8 mouse cellular contexts compared by ENCODE assay signal in genomic region chr4:116052526-116053293, GRCm38 (mm10). TPM values are rescaled to one million over a fixed set of nuclear protein-coding genes. Genes with fewer than 3 reads are reported as not detected.
DNase-seq lines count a peak whose midpoint lies in the region; ATAC-seq and TF ChIP-seq lines count a peak whose summit lies in the region.

No protein-coding gene starts in this region.

- no peaks in the 10 kb centered on the region for H3K36me3 ChIP-seq in forebrain, embryonic 11.5 days (ENCODE audit: control insufficient read depth, insufficient read depth, low read length)
- no peaks in the 10 kb centered on the region; the same call in 1 of the 2 replicates for H3K36me3 ChIP-seq in liver, embryonic 14.5 days (replicated peaks; ENCODE audit: control insufficient read depth, insufficient read depth, low read depth)

- H3K4me2 ChIP-seq in forebrain, embryonic 11.5 days (ENCODE audit: low read depth, low read length, severe bottlenecking): peak overlapping the region; percentile 88
- H3K4me2 ChIP-seq in liver, embryonic 14.5 days (ENCODE audit: low read depth): peak overlapping the region; percentile 90

- intact Hi-C loops in left cerebral cortex, adult 2 months (cut with DNase I): no loop called here

- ATAC-seq in forebrain, embryonic 11.5 days (replicated peaks; ENCODE audit: low FRiP score): peak; percentile 45
- ATAC-seq in liver, embryonic 14.5 days (ENCODE audit: insufficient read depth): peak; percentile 21; the same call in 1 of the 2 replicates

- H3K27me3 ChIP-seq in forebrain, embryonic 11.5 days (ENCODE audit: control insufficient read depth, insufficient read depth, low read length): no peaks in the 10 kb centered on the region
- no peaks in the 10 kb centered on the region for H3K27me3 ChIP-seq in liver, embryonic 14.5 days (ENCODE audit: control insufficient read depth, insufficient read depth, low read length)

- no peak; the same call in 1 of the 2 replicates for TF ChIP-seq CTCF in left cerebral cortex, adult 2 months (IDR thresholded peaks at IDR 0.05)
- peak; percentile 43 for TF ChIP-seq CTCF in liver, embryonic 14.5 days (IDR thresholded peaks at IDR 0.05; ENCODE audit: low read depth)

- TF ChIP-seq EP300 in liver, embryonic 14.5 days (IDR thresholded peaks at IDR 0.05; ENCODE audit: low read depth): no peak

- H3K9me3 ChIP-seq in forebrain, embryonic 11.5 days (ENCODE audit: control insufficient read depth, low read length): no peaks in the 10 kb centered on the region
- H3K9me3 ChIP-seq in liver, embryonic 14.5 days (ENCODE audit: control insufficient read depth, low read length): no peaks in the 10 kb centered on the region

- no peaks in the 10 kb centered on the region; the same call in 1 of the 2 replicates for H3K4me1 ChIP-seq in forebrain, embryonic 11.5 days (replicated peaks; ENCODE audit: control insufficient read depth, insufficient read depth, low read length)
- peaks cover 8 to 13% of the 10 kb centered on the region in 2 experiments for H3K4me1 ChIP-seq in liver, embryonic 14.5 days (replicated peaks; ENCODE audit: control insufficient read depth in 2 of 2, insufficient read depth in 2 of 2, low read length in 1 of 2)

- 13% methylated on average over 21 of the region's 22 CpGs for WGBS in forebrain, embryonic 11.5 days
- WGBS in liver, embryonic 14.5 days (ENCODE audit: insufficient replicate concordance): 9% methylated on average over 22 of the region's 22 CpGs

- H3K4me3 ChIP-seq in left cerebral cortex, adult 2 months: peak overlapping the region; percentile 74
- H3K4me3 ChIP-seq in forebrain, embryonic 11.5 days (ENCODE audit: low read depth, low read length): peak overlapping the region; percentile 52
- H3K4me3 ChIP-seq in liver, embryonic 14.5 days (ENCODE audit: insufficient read depth in 1 of 2, low read depth in 2 of 2, low read length in 2 of 2): peak overlapping the region; percentile 66 to 91

- H3K27ac ChIP-seq in left cerebral cortex, adult 2 months: peak overlapping the region; percentile 89; the same call in 1 of the 2 replicates
- H3K27ac ChIP-seq in forebrain, embryonic 11.5 days (ENCODE audit: low read depth, low read length): no peak overlapping the region
- peak overlapping the region; percentile 93 for H3K27ac ChIP-seq in liver, embryonic 14.5 days

- DNase-seq in left cerebral cortex, adult 2 months (ENCODE audit: extremely low spot score in 1 of 2, low spot score in 2 of 2): no peak
- DNase-seq in left cerebral cortex, adult 9 months (ENCODE audit: low spot score in 2 of 2): no peak
- peak; percentile 24 for DNase-seq in c-Kit-positive CD71-negative TER-119-negative erythroid progenitor cells, embryonic 14.5 days (ENCODE audit: low read depth)
- peak; percentile 59 for DNase-seq in forebrain, embryonic 11.5 days (ENCODE audit: low spot score)
- peak; percentile 80 for DNase-seq in induced T-regulatory cell, adult 2 months (ENCODE audit: low read depth)
- DNase-seq in liver, embryonic 14.5 days (ENCODE audit: low read depth in 3 of 3, low spot score in 3 of 3): peak in 1 of 3 experiments; percentile 24
- DNase-seq in naive thymus-derived CD4-positive, alpha-beta T cell, adult 2 months (ENCODE audit: low read depth): peak; percentile 73
- DNase-seq in thymus, postnatal 36 days: peak; percentile 62 to 67

- H3K9ac ChIP-seq in forebrain, embryonic 11.5 days (ENCODE audit: low read length): peak overlapping the region; percentile 58
- peak overlapping the region; percentile 77 for H3K9ac ChIP-seq in liver, embryonic 14.5 days (replicated peaks)

RNA-seq across cellular contexts. Expression of gene Nsun4, which starts 1.0 kb away (rescaled TPM):
- total RNA-seq in left cerebral cortex, adult 2 months (2021): 10 to 100 TPM; 10.9 to 12.8 TPM
- 16.4 and 17.4 TPM in 2 replicates for polyA plus RNA-seq in forebrain, embryonic 11.5 days (2014; fragmentation: Nextera tagmentation; extraction: Ambion mirVana)
- polyA plus RNA-seq in liver, embryonic 14.5 days (2012; rRNA removed): 3.7 and 4.4 TPM in 2 replicates
- polyA plus RNA-seq in liver, embryonic 14.5 days (2014; fragmentation: Nextera tagmentation; extraction: Ambion mirVana): 7.0 and 8.6 TPM in 2 replicates

RNA-seq across cellular contexts. Expression of gene Uqcrh, which starts 22.2 kb away (rescaled TPM):
- total RNA-seq in left cerebral cortex, adult 2 months (2021): 100 to 1,000 TPM; 414 to 441 TPM
- 385 TPM in 2 replicates for polyA plus RNA-seq in forebrain, embryonic 11.5 days (2014; fragmentation: Nextera tagmentation; extraction: Ambion mirVana)
- 181 and 298 TPM in 2 replicates for polyA plus RNA-seq in liver, embryonic 14.5 days (2012; rRNA removed)
- polyA plus RNA-seq in liver, embryonic 14.5 days (2014; fragmentation: Nextera tagmentation; extraction: Ambion mirVana): 426 and 440 TPM in 2 replicates

RNA-seq across cellular contexts. Expression of gene Lrrc41, which starts 22.4 kb away (rescaled TPM):
- 10 to 100 TPM; 45.2 to 49.9 TPM for total RNA-seq in left cerebral cortex, adult 2 months (2021)
- polyA plus RNA-seq in forebrain, embryonic 11.5 days (2014; fragmentation: Nextera tagmentation; extraction: Ambion mirVana): 70.1 and 71.4 TPM in 2 replicates
- 13.4 and 14.5 TPM in 2 replicates for polyA plus RNA-seq in liver, embryonic 14.5 days (2012; rRNA removed)
- 24.1 and 27.0 TPM in 2 replicates for polyA plus RNA-seq in liver, embryonic 14.5 days (2014; fragmentation: Nextera tagmentation; extraction: Ambion mirVana)

RNA-seq across cellular contexts. Expression of gene Faah, which starts 35.0 kb away (rescaled TPM):
- total RNA-seq in left cerebral cortex, adult 2 months (2021): 100 to 1,000 TPM; 100 to 103 TPM
- polyA plus RNA-seq in forebrain, embryonic 11.5 days (2014; fragmentation: Nextera tagmentation; extraction: Ambion mirVana): 1.2 and 1.7 TPM in 2 replicates
- polyA plus RNA-seq in liver, embryonic 14.5 days (2012; rRNA removed): 4.0 and 4.1 TPM in 2 replicates
- 3.8 and 5.4 TPM in 2 replicates for polyA plus RNA-seq in liver, embryonic 14.5 days (2014; fragmentation: Nextera tagmentation; extraction: Ambion mirVana)

Comparison
In these comparisons a context has a peak if more than half of its experiments do, and no peak if none do; other contexts are left out.
1. DNase-seq: peak in c-Kit-positive CD71-negative TER-119-negative erythroid progenitor cells, embryonic 14.5 days (single experiment), forebrain, embryonic 11.5 days (single experiment), induced T-regulatory cell, adult 2 months (single experiment), naive thymus-derived CD4-positive, alpha-beta T cell, adult 2 months (single experiment) and thymus, postnatal 36 days (2 of 2); none in left cerebral cortex, adult 2 months (0 of 2) and left cerebral cortex, adult 9 months (0 of 2).
2. Peak in every context shown above with its lines, with median percentiles within 50 percentile points of each other: H3K4me3 ChIP-seq.